ENCODE assay signal across 10 mouse cellular contexts in genomic region chr5:115009961-115010360, GRCm38 (mm10). TPM values are rescaled to one million over a fixed set of nuclear protein-coding genes. Genes with fewer than 3 reads are reported as not detected.
A peak's percentile ranks its signal among the peaks of the same experiment; 100 is the strongest.
DNase-seq lines count a peak whose midpoint lies in the region; ATAC-seq and TF ChIP-seq lines count a peak whose summit lies in the region.
"Had no signal": no experiment of that assay in that cellular context is flagged by ENCODE, and none has a peak within 500 bp of the region (broad histone marks: within the 10 kb centered on the region; RNA-seq: fewer than 3 reads in every experiment).

No protein-coding gene starts in this region.

- H3K9me3 ChIP-seq in limb, embryonic 15.5 days, result no peaks in the 10 kb centered on the region
- H3K9me3 ChIP-seq in stomach, postnatal 0 days (ENCODE audit: control insufficient read depth, low read length), result no peaks in the 10 kb centered on the region

- no peak overlapping the region for H3K27ac ChIP-seq in heart, adult 2 months
- peak overlapping the region; percentile 90 for H3K27ac ChIP-seq in testis, adult 2 months (ENCODE audit: control insufficient read depth, insufficient read depth, low read depth, low read length)
- H3K27ac ChIP-seq in limb, embryonic 15.5 days, result no peak overlapping the region
- 0 out of 2 replicates have a peak overlapping the region, but pooled peaks have one; percentile 5 for H3K27ac ChIP-seq in stomach, postnatal 0 days (replicated peaks)

- no peak overlapping the region for H3K9ac ChIP-seq in heart, adult 2 months (ENCODE audit: low read depth, low read length)
- H3K9ac ChIP-seq in limb, embryonic 15.5 days, result no peak overlapping the region
- H3K9ac ChIP-seq in stomach, postnatal 0 days (ENCODE audit: low read length), result no peak overlapping the region

- peaks cover 14% of the 10 kb centered on the region for H3K79me2 ChIP-seq in heart, adult 2 months (replicated peaks; ENCODE audit: control insufficient read depth, insufficient read depth, low read length)

- WGBS in heart, adult 2 months, result 66% methylated on average over 3 of the region's 3 CpGs
- WGBS in limb, embryonic 15.5 days, result 46% methylated on average over 3 of the region's 3 CpGs
- WGBS in stomach, postnatal 0 days, result 46% methylated on average over 3 of the region's 3 CpGs

- no peak for TF ChIP-seq CTCF in heart, adult 2 months (IDR thresholded peaks at IDR 0.05)
- no peak for TF ChIP-seq CTCF in testis, adult 2 months (IDR thresholded peaks at IDR 0.05; ENCODE audit: control insufficient read depth, insufficient read depth, insufficient replicate concordance, low read depth, low read length)
- TF ChIP-seq CTCF in stomach, postnatal 0 days (IDR thresholded peaks at IDR 0.05; ENCODE audit: low read depth), result no peak

- peaks cover 12% of the 10 kb centered on the region for H3K36me3 ChIP-seq in heart, adult 2 months (ENCODE audit: control insufficient read depth, insufficient read depth, low read length)
- no peaks in the 10 kb centered on the region for H3K36me3 ChIP-seq in testis, adult 2 months (ENCODE audit: control insufficient read depth, insufficient read depth, low read length)
- H3K36me3 ChIP-seq in limb, embryonic 15.5 days, result no peaks in the 10 kb centered on the region
- no peaks in the 10 kb centered on the region for H3K36me3 ChIP-seq in stomach, postnatal 0 days (ENCODE audit: control insufficient read depth, insufficient read depth, low read length)

- peaks cover 12% of the 10 kb centered on the region for H3K4me1 ChIP-seq in heart, adult 2 months (ENCODE audit: control insufficient read depth, insufficient read depth, low read length)
- peaks cover 28% of the 10 kb centered on the region for H3K4me1 ChIP-seq in testis, adult 2 months (ENCODE audit: control insufficient read depth, insufficient read depth, low read length)
- peaks cover 27% of the 10 kb centered on the region for H3K4me1 ChIP-seq in limb, embryonic 15.5 days
- peaks cover 5% of the 10 kb centered on the region for H3K4me1 ChIP-seq in stomach, postnatal 0 days (replicated peaks; ENCODE audit: control insufficient read depth, insufficient read depth)

- ATAC-seq in limb, embryonic 15.5 days (ENCODE audit: insufficient number of reproducible peaks, low FRiP score, low TSS enrichment, low read depth), result no peak
- ATAC-seq in stomach, postnatal 0 days (ENCODE audit: low FRiP score, low TSS enrichment), result no peak

- TF ChIP-seq POLR2A in heart, adult 2 months (IDR thresholded peaks at IDR 0.05; ENCODE audit: insufficient read depth, low read depth, low read length), result no peak
- no peak for TF ChIP-seq POLR2A in testis, adult 2 months (IDR thresholded peaks at IDR 0.05; ENCODE audit: control insufficient read depth, low read depth, low read length)

- H3K4me2 ChIP-seq in limb, embryonic 15.5 days, result peak overlapping the region; percentile 77; the same call in 1 of the 2 replicates
- H3K4me2 ChIP-seq in stomach, postnatal 0 days (replicated peaks; ENCODE audit: low read depth), result no peak overlapping the region

- peak; percentile 74 for DNase-seq in heart, adult 11 months
- no peak for DNase-seq in heart, adult 2 months
- no peak for DNase-seq in testis, postnatal 14 days (ENCODE audit: low spot score)
- DNase-seq in stomach, postnatal 0 days (ENCODE audit: low spot score), result no peak
- no peak for DNase-seq in c-Kit-positive CD71-positive TER-119-positive erythroid progenitor cells, embryonic 14.5 days (ENCODE audit: low spot score)
- no peak for DNase-seq in cerebellum, adult 18-20 months
- DNase-seq: gastrocnemius, postnatal 25 days; lung, postnatal 36 days had no signal

- H3K4me3 ChIP-seq in heart, adult 2 months, result no peak overlapping the region
- H3K4me3 ChIP-seq in testis, adult 2 months (ENCODE audit: control insufficient read depth, low read depth, low read length), result no peak overlapping the region
- H3K4me3 ChIP-seq in limb, embryonic 15.5 days, result peak overlapping the region; percentile 95; the same call in 1 of the 2 replicates
- H3K4me3 ChIP-seq in stomach, postnatal 0 days (ENCODE audit: low read depth, low read length), result no peak overlapping the region

- no peaks in the 10 kb centered on the region for H3K27me3 ChIP-seq in heart, adult 2 months (ENCODE audit: control insufficient read depth, insufficient read depth, low read length)
- H3K27me3 ChIP-seq in testis, adult 2 months (ENCODE audit: control insufficient read depth, insufficient read depth, low read length), result no peaks in the 10 kb centered on the region
- no peaks in the 10 kb centered on the region for H3K27me3 ChIP-seq in limb, embryonic 15.5 days
- H3K27me3 ChIP-seq in stomach, postnatal 0 days (ENCODE audit: control insufficient read depth, insufficient read depth, low read length), result no peaks in the 10 kb centered on the region

- TF ChIP-seq EP300 in heart, adult 2 months (IDR thresholded peaks at IDR 0.05; ENCODE audit: insufficient read depth, low read depth, low read length), result no peak
- no peak for TF ChIP-seq EP300 in stomach, postnatal 0 days (optimal IDR thresholded peaks at IDR 0.05)

- intact Hi-C loops in heart, adult 2 months (cut with DNase I), result loop anchor here (2.0 to 5.0 kb wide), 3 partner anchors 31 to 52 kb away; no protein-coding TSS in a partner anchor

RNA-seq across cellular contexts. Expression of gene Sppl3, which starts 1.0 kb away (rescaled TPM):
- total RNA-seq in heart, adult 2 months (2021), result 10 to 100 TPM; 32.0 to 32.2 TPM
- polyA plus RNA-seq in heart, adult 2 months (2012; rRNA removed), result 40.8 and 47.9 TPM in 2 replicates
- 88.6 and 93.9 TPM in 2 replicates for polyA plus RNA-seq in testis, adult 2 months (2012; rRNA removed)
- 18.6 and 19.9 TPM in 2 replicates for polyA plus RNA-seq in limb, embryonic 15.5 days (2015; fragmentation: Nextera tagmentation; extraction: Ambion mirVana)
- polyA plus RNA-seq in stomach, postnatal 0 days (2015; fragmentation: Nextera tagmentation; extraction: Ambion mirVana), result 25.2 and 39.8 TPM in 2 replicates

RNA-seq across cellular contexts. Expression of gene Hnf1a, which starts 39.1 kb away (rescaled TPM):
- not detected for total RNA-seq in heart, adult 2 months (2021)
- not detected in 2 replicates for polyA plus RNA-seq in heart, adult 2 months (2012; rRNA removed)
- 0.17 and 0.18 TPM in 2 replicates for polyA plus RNA-seq in testis, adult 2 months (2012; rRNA removed)
- not detected in 2 replicates for polyA plus RNA-seq in limb, embryonic 15.5 days (2015; fragmentation: Nextera tagmentation; extraction: Ambion mirVana)
- 5.4 and 5.7 TPM in 2 replicates for polyA plus RNA-seq in stomach, postnatal 0 days (2015; fragmentation: Nextera tagmentation; extraction: Ambion mirVana)
- total RNA-seq: gastrocnemius, postnatal 25 days had no signal

Comparison
In these comparisons a context has a peak if more than half of its experiments do, and no peak if none do; other contexts are left out.
1. H3K27ac ChIP-seq: peak in testis, adult 2 months (single experiment) and stomach, postnatal 0 days (single experiment); none in heart, adult 2 months (single experiment) and limb, embryonic 15.5 days (single experiment).